Mouse (Mus musculus) forebrain, embryonic 11.5 days (tissue): Measurements from ENCODE around the gene Nradd. TPM values are rescaled to one million over a fixed set of nuclear protein-coding genes. Genes with fewer than 3 reads are reported as not detected.

Experiments
- ATAC-seq: fragments of 200-750 bp; cut with Nextera tagmentation; replicated peaks from 2 replicates; pipeline ENCODE4 v1.8.0; 2017; ENCODE audit warnings: moderate TSS enrichment; ENCODE audit not compliant: low FRiP score
- DNase-seq: peaks from one replicate; pipeline ENCODE4 v3.0.0-alpha.2; 2017; ENCODE audit warnings: low spot score
- H3K27ac ChIP-seq: fragments of 300-500 bp; sonication (generic); 2 replicates; pipeline ENCODE4 v1.5.1; 2014; ENCODE audit warnings: low read depth, low read length
- H3K27me3 ChIP-seq: fragments of 300-500 bp; sonication (generic); 2 replicates; pipeline ENCODE4 v1.6.1; 2014; ENCODE audit warnings: mild to moderate bottlenecking, low read length, mixed read lengths; ENCODE audit not compliant: control insufficient read depth, insufficient read depth
- H3K36me3 ChIP-seq: fragments of 300-500 bp; sonication (generic); 2 replicates; pipeline ENCODE4 v1.6.1; 2014; ENCODE audit warnings: mild to moderate bottlenecking, low read length, moderate library complexity, mixed read lengths; ENCODE audit not compliant: control insufficient read depth, insufficient read depth
- H3K4me1 ChIP-seq: fragments of 300-500 bp; sonication (generic); replicated peaks from 2 replicates; pipeline ENCODE4 v1.6.1; 2014; ENCODE audit warnings: low read length, mixed read lengths; ENCODE audit not compliant: control insufficient read depth, insufficient read depth
- H3K4me2 ChIP-seq: fragments of 300-500 bp; sonication (generic); 2 replicates; pipeline ENCODE4 v1.6.1; 2014; ENCODE audit warnings: low read depth, mild to moderate bottlenecking, low read length, moderate library complexity, mixed read lengths; ENCODE audit not compliant: severe bottlenecking
- H3K4me3 ChIP-seq: fragments of 300-500 bp; sonication (generic); 2 replicates; pipeline ENCODE4 v1.5.1; 2014; ENCODE audit warnings: low read depth, low read length
- H3K9ac ChIP-seq: fragments of 300-500 bp; sonication (generic); 2 replicates; pipeline ENCODE4 v1.6.1; 2014; ENCODE audit warnings: low read length
- H3K9me3 ChIP-seq: fragments of 300-500 bp; sonication (generic); 2 replicates; pipeline ENCODE4 v1.6.1; 2016; ENCODE audit warnings: low read length, mixed read lengths; ENCODE audit not compliant: control insufficient read depth
- WGBS: fragments of 180-500 bp; shearing (Covaris S2); extraction: QIAGEN DNeasy Blood & Tissue Kit; methylation state at CpG from one replicate; pipeline ENCODE4 v1.1.7; 2014; 5-methylcytosine and 5-hydroxymethylcytosine counted together
- polyA plus RNA-seq: library from polyadenylated mRNA; unstranded; fragments of >200 nt; fragmentation: Nextera tagmentation; extraction: Ambion mirVana; gene quantifications from 2 replicates; pipeline ENCODE4 v1.2.1, GENCODE M21; 2014

Nradd gene
- polyA plus RNA-seq, 1 experiment from 2014 or later, result 20.6 TPM

GRCm38 (mm10) chr9:110630171-110630570 lies 5.9 kb upstream of the Nradd start:
- H3K36me3 ChIP-seq, result no peaks in the 10 kb centered on the region
- H3K4me3 ChIP-seq, result no peak overlapping the region
- no peaks in the 10 kb centered on the region for H3K9me3 ChIP-seq
- ATAC-seq (no peak), DNase-seq (no peak)
- peaks cover 2% of the 10 kb centered on the region for H3K27me3 ChIP-seq
- H3K27ac ChIP-seq, result no peak overlapping the region
- no peaks in the 10 kb centered on the region; the same call in 1 of the 2 replicates for H3K4me1 ChIP-seq
- 91% methylated on average over 15 of the region's 15 CpGs for WGBS
- no peak overlapping the region for H3K4me2 ChIP-seq
- no peak overlapping the region for H3K9ac ChIP-seq

DNA sequence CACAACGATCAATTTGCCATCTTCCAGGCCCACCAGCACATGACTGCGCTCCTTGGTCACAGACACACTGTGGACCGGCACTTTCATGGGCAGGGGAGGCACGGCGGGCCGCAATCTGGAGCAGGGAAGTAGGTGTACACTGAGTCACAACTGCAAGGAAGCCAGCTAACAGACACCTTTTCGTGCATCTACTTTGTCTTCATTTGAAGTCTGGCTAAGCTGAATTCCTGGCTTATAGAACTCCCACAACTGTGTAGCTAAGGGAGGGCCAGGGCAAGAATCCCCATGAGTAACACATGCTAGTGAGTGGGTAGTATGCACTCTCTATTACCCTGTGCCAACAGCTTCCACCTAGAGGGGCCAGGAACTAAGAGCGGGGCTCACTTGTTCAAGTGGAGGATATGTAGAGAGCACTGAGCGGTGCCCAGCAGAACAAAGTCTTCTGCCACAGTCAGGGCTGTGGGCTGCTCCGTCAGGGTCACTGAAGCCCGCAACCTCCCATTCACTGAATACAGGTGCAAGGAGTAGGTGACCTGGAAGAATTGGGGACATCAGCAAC lies 1.2 kb upstream of the Nradd start:
- Histone ChIP-seq H3K9ac (peak overlapping the region; percentile 75), H3K9me3 (no peaks in the 10 kb centered on the region), H3K4me2 (peak overlapping the region; percentile 98), H3K4me3 (peak overlapping the region; percentile 48), H3K27me3 (no peaks in the 10 kb centered on the region), H3K36me3 (no peaks in the 10 kb centered on the region; the same call in 1 of the 2 replicates), H3K4me1 (peaks cover 4% of the 10 kb centered on the region; the same call in 1 of the 2 replicates), H3K27ac (peak overlapping the region; percentile 78; the same call in 1 of the 2 replicates)
- peak; percentile 48 for DNase-seq
- ATAC-seq, result no peak; the same call in 1 of the 2 replicates
- 67% methylated on average over 11 of the region's 11 CpGs for WGBS

DNA sequence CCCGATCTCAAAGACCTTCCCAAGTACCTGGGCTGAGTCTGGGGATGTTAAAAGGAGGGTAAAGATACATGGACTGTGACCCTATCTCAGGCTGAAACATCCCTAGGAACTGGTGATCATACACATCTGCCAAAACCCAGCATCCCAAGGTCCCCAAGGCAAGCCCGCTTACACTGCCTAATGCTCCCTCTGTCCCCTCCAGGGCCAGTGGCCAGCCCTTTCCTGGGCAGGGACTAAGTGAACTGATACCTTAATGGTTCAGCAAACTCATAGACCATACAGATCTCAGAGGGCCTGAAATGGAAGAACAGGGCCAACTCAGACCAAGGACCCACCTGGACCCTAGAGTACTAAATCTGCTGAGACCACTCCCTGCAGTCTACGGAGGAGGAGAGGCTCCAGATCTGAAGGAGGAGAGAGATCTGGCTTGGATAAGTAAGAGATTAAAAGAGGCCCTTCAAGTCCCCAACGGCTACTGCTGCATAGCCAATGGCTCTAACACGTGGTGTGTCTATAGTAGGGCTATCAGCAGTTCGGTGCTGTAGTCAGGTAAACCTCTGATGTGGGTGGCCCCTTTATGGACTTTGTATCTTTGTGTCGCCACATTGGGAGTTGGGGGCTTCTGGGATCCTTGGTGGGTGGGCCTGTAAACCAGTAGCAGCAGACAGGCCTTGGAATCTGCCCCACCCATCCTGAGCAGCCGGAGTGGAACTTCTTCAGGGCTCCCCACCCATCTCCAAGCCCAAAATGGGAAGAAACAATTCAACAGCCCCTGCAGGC lies 646 bp downstream of the Nradd start:
- WGBS, result 47% methylated on average over 8 of the region's 8 CpGs
- ATAC-seq (no peak), DNase-seq (peak; percentile 57)
- peaks cover 3% of the 10 kb centered on the region; the same call in 1 of the 2 replicates for H3K36me3 ChIP-seq
- no peaks in the 10 kb centered on the region for H3K27me3 ChIP-seq
- peak overlapping the region; percentile 98 for H3K4me2 ChIP-seq
- peak overlapping the region; percentile 75 for H3K9ac ChIP-seq
- peaks cover 4% of the 10 kb centered on the region; the same call in 1 of the 2 replicates for H3K4me1 ChIP-seq
- H3K9me3 ChIP-seq, result no peaks in the 10 kb centered on the region
- H3K27ac ChIP-seq, result no peak overlapping the region
- peak overlapping the region; percentile 48 for H3K4me3 ChIP-seq

GRCm38 (mm10) chr9:110622621-110623219 lies 1.5 kb downstream of the Nradd start:
- no peak for DNase-seq
- peaks cover 4% of the 10 kb centered on the region; the same call in 1 of the 2 replicates for H3K4me1 ChIP-seq
- no peaks in the 10 kb centered on the region for H3K9me3 ChIP-seq
- no peak overlapping the region for H3K9ac ChIP-seq
- no peak overlapping the region for H3K27ac ChIP-seq
- H3K27me3 ChIP-seq, result no peaks in the 10 kb centered on the region
- WGBS, result 85% methylated on average over 12 of the region's 12 CpGs
- ATAC-seq, result no peak
- peaks cover 4% of the 10 kb centered on the region; the same call in 1 of the 2 replicates for H3K36me3 ChIP-seq
- no peak overlapping the region for H3K4me2 ChIP-seq
- no peak overlapping the region for H3K4me3 ChIP-seq

- Histone ChIP-seq H3K27me3 (no peaks in the 10 kb centered on the region), H3K9me3 (no peaks in the 10 kb centered on the region), H3K27ac (no peak overlapping the region), H3K4me3 (no peak overlapping the region), H3K9ac (no peak overlapping the region), H3K4me1 (peaks cover 4% of the 10 kb centered on the region; the same call in 1 of the 2 replicates), H3K36me3 (peaks cover 8% of the 10 kb centered on the region; the same call in 1 of the 2 replicates), H3K4me2 (no peak overlapping the region)
- ATAC-seq, result no peak
- no peak for DNase-seq
- 96% methylated on average over 7 of the region's 7 CpGs for WGBS
Measured at GRCm38 (mm10) chr9:110620685-110621084, 3.6 kb downstream of the Nradd start.

- 82% methylated on average over 7 of the region's 7 CpGs for WGBS
- no peaks in the 10 kb centered on the region for H3K27me3 ChIP-seq
- H3K4me3 ChIP-seq, result no peak overlapping the region
- H3K4me2 ChIP-seq, result no peak overlapping the region
- H3K9ac ChIP-seq, result no peak overlapping the region
- ATAC-seq, result no peak
- H3K36me3 ChIP-seq, result peaks cover 8% of the 10 kb centered on the region; the same call in 1 of the 2 replicates
- no peak overlapping the region for H3K27ac ChIP-seq
- H3K9me3 ChIP-seq, result no peaks in the 10 kb centered on the region
- no peak for DNase-seq
- H3K4me1 ChIP-seq, result peaks cover 4% of the 10 kb centered on the region; the same call in 1 of the 2 replicates
Measured at GRCm38 (mm10) chr9:110620180-110620579, 4.1 kb downstream of the Nradd start.

DNA sequence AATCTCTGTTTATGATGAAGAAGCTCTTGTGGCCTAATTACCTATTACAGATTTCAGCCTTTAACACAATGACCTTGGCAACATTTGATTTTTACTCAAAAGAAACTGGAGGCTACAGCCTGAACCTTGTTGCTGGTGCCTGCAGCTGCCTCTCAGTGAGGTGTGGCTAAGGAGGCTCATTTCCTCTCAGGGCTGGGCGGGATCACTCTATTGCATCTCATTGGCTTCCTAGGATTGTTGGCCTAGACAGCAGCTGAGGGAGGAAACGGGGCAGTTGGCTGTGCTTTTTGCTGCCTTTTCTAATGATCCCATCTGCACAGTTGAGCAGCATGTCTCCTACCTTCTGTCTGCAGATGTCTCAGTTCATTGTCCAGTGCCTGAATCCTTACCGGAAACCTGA lies 7.2 kb downstream of the Nradd start:
- Histone ChIP-seq H3K27me3 (no peaks in the 10 kb centered on the region), H3K4me3 (no peak overlapping the region), H3K9me3 (no peaks in the 10 kb centered on the region), H3K36me3 (peaks cover 8% of the 10 kb centered on the region; the same call in 1 of the 2 replicates), H3K4me2 (no peak overlapping the region), H3K9ac (no peak overlapping the region), H3K27ac (no peak overlapping the region), H3K4me1 (no peaks in the 10 kb centered on the region)
- 83% methylated on average over 3 of the region's 3 CpGs for WGBS
- ATAC-seq, result no peak
- peak; percentile 43 for DNase-seq

GRCm38 (mm10) chr9:110611471-110611870 lies 12.8 kb downstream of the Nradd start:
- no peak overlapping the region for H3K4me2 ChIP-seq
- DNase-seq (no peak), ATAC-seq (no peak)
- H3K27me3 ChIP-seq, result no peaks in the 10 kb centered on the region
- H3K9me3 ChIP-seq, result no peaks in the 10 kb centered on the region
- no peak overlapping the region for H3K9ac ChIP-seq
- no peak overlapping the region for H3K27ac ChIP-seq
- no peak overlapping the region for H3K4me3 ChIP-seq
- no peaks in the 10 kb centered on the region for H3K4me1 ChIP-seq
- 89% methylated on average over 3 of the region's 3 CpGs for WGBS
- no peaks in the 10 kb centered on the region; the same call in 1 of the 2 replicates for H3K36me3 ChIP-seq
